Mouse (Mus musculus) Patski (cell line): ENCODE results near the gene Tns2. TPM values are rescaled to one million over a fixed set of nuclear protein-coding genes. Genes with fewer than 3 reads are reported as not detected.

Experiments
- ATAC-seq: fragments of 100-300 bp; one replicate; pipeline ENCODE4 v1.8.0; 2021
- CTCF ChIA-PET: fragments of 350-600 bp; sonication (Branson Sonifier 250); formaldehyde crosslinking; loops from one replicate; lab custom pipeline; 2022; ENCODE audit warnings: inconsistent platforms; lab: Charles Lee
- POLR2A ChIA-PET: fragments of 350-600 bp; sonication (Branson Sonifier 250); formaldehyde crosslinking; loops from one replicate; lab custom pipeline; 2022; ENCODE audit warnings: antibody characterized with exemption, inconsistent platforms; lab: Charles Lee
- DNase-seq: peaks from one replicate; pipeline ENCODE4 v3.0.0-alpha.2; 2011; ENCODE audit warnings: low read depth, low spot score
- H3K27me3 ChIP-seq: fragments of 371-371 bp; one replicate; pipeline ENCODE4 v1.5.1; 2021
- CTCF ChIP-seq: fragments of 100-300 bp; IDR thresholded peaks from one replicate; pipeline ENCODE4 v1.5.1; 2021
- in situ Hi-C: fragments of 300-500 bp; cut with MboI; formaldehyde crosslinking; loops from 3 replicates; pipeline ENCODE4 v1.11.1; 2018; ENCODE audit warnings: low pct_unique_long_range_greater_than_20kb, mixed read lengths
- polyA plus RNA-seq: library from polyadenylated mRNA; unstranded; gene quantifications from one replicate; pipeline ENCODE4 v1.2.3, GENCODE M21; 2021

The Tns2 gene
- polyA plus RNA-seq, 1 experiment from 2014 or later = 53.6 TPM

DNA sequence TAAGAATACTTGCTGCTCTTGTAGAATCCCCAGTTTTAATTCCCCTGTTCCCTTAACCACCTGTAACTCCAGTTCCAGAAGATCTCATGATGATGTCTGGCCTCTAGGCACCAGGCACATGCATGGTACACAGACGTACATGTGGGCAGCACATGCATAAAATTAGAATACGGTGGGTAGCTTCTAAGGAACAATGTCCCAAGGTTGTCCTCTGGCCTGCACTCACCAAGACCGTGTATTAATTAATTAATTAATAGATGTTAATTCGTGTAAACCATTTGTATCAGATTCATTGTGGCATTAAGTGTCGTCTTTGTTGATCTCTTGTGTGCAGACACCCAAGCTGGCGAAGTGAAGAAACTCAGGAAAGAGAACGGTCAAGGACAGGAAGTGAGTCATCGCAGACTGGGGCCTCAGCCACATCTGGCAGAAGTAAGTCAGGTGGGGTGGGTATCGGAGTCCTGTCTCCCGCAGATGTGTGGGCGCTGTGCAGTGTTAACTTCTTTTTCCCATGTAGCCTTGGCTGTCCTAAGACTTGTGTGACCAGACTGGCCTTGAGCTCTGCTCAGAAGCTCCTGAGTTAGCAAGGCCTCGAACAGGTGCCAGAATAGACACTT, 9.0 kb upstream of the Tns2 start:
- ATAC-seq (no peak), DNase-seq (no peak)
- TF ChIP-seq CTCF = no peak
- POLR2A ChIA-PET = no interaction called here
- H3K27me3 ChIP-seq = no peaks in the 10 kb centered on the region
- in situ Hi-C loops = no loop called here
- CTCF ChIA-PET = interaction anchor here (1.2 to 3.5 kb wide), 5 partner anchors 9 to 133 kb away, joined by 3 to 19 read pairs (median 4); partner anchors contain the start of gene Tns2

DNA sequence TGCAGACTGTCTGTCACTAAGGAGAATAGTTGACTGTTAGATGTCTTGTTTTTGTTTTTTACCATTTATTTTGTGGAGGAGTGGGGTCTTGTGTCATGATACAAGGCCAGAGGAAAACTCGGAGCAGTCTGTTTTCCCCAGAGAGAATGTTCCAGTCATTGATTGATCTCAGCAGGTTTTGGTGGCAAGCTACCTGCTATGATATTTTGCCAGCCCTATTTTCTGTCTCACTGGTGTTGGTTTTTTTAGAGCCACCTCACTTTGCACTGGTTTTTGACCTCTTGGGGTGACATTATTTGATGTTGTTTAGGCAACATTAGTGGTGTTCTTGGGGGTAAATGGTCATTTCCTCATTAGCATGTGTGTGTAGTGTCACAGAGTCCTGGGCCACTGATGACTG, 8.5 kb upstream of the Tns2 start:
- POLR2A ChIA-PET = no interaction called here
- no peak for TF ChIP-seq CTCF
- no peak for ATAC-seq

DNA sequence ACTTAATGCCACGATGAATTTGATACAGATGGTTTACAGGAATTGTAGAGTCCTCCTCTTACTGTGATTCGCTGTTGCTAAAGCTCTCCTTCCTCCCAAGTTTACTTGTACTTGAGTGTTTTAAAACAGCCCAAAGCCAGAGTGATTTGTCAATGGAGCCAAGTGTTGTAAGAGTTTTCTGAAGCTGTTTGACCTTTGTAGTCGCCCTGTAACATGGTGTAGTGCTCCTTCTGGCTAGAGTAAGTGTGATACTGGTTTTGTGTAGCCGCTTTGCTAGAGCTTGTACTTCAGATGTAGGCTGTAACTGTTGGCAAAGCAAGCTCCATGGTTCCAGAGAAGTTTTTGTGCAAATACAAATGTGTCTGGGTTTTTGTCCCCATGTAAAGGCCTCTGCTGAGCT, 8.0 kb upstream of the Tns2 start:
- no peak for TF ChIP-seq CTCF
- ChIA-PET POLR2A (no interaction called here), CTCF (interaction anchor here (1.6 to 3.5 kb wide), 5 partner anchors 8 to 27 kb away, joined by 4 to 19 read pairs (median 7); partner anchors contain the start of gene Tns2)
- no peak for ATAC-seq
- in situ Hi-C loops = no loop called here
- DNase-seq = no peak
- H3K27me3 ChIP-seq = no peaks in the 10 kb centered on the region

More for the DNA sequence above, 8.5 kb upstream of the Tns2 start:
- H3K27me3 ChIP-seq = no peaks in the 10 kb centered on the region
- DNase-seq = no peak
- CTCF ChIA-PET = interaction anchor here (1.2 to 3.5 kb wide), 5 partner anchors 9 to 132 kb away, joined by 3 to 19 read pairs (median 4); partner anchors contain the start of gene Tns2
- in situ Hi-C loops = no loop called here

DNA sequence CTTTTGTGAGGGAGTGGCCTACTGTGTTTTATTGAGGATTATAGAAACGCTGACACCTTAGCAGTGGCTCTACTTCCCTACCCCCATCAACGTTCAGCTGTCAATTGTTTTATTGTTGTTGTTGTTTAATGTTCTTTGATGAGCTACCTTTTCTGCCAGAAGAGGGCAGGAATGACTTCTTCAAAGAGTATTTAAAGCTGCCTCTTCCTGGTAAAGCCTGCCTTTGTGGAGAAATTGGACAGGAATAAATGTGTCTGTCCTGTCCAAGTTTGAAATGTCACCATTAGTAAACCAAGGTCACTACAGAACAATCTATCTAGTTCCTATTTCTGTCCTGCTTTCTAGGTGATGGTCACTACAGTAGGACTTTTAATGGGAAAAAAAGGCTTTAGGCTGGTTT, 6.1 kb upstream of the Tns2 start:
- ChIA-PET POLR2A (interaction anchor here (0.6 kb wide), 1 partner anchor 275 kb away, joined by 3 read pairs; no protein-coding TSS in a partner anchor), CTCF (interaction anchor here (1.2 to 2.6 kb wide), 3 partner anchors 14 to 17 kb away, joined by 3 to 7 read pairs (median 6); no protein-coding TSS in a partner anchor)
- in situ Hi-C loops = no loop called here
- DNase-seq = no peak
- H3K27me3 ChIP-seq = no peaks in the 10 kb centered on the region
- no peak for TF ChIP-seq CTCF
- no peak for ATAC-seq

DNA sequence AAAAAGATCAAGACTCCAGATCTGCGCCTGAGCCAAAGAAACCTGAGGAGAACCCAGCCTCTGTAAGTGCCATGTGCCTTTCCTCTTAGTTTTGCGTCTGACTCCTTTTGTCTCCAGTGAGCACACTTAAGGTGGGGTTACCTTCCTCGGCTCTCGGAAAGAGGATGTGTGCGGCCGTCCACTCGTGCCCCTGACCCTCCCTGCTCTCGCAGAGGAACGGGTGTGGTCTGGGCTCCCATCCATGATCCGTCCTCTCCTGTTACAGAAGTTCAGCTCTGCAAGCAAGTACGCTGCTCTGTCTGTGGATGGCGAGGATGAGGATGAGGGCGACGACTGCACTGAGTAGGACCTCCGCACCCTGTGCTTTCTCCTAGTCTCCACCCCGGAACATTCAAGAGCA, 5.2 kb upstream of the Tns2 start:
- in situ Hi-C loops = no loop called here
- ATAC-seq (no peak), DNase-seq (no peak)
- ChIA-PET POLR2A (interaction anchor here (0.6 to 1.1 kb wide), 2 partner anchors 12 to 205 kb away, joined by 3 read pairs; no protein-coding TSS in a partner anchor), CTCF (interaction anchor here (1.5 to 2.6 kb wide), 2 partner anchors 13 to 14 kb away, joined by 6 to 7 read pairs; no protein-coding TSS in a partner anchor)
- no peak for TF ChIP-seq CTCF
- no peaks in the 10 kb centered on the region for H3K27me3 ChIP-seq

DNA sequence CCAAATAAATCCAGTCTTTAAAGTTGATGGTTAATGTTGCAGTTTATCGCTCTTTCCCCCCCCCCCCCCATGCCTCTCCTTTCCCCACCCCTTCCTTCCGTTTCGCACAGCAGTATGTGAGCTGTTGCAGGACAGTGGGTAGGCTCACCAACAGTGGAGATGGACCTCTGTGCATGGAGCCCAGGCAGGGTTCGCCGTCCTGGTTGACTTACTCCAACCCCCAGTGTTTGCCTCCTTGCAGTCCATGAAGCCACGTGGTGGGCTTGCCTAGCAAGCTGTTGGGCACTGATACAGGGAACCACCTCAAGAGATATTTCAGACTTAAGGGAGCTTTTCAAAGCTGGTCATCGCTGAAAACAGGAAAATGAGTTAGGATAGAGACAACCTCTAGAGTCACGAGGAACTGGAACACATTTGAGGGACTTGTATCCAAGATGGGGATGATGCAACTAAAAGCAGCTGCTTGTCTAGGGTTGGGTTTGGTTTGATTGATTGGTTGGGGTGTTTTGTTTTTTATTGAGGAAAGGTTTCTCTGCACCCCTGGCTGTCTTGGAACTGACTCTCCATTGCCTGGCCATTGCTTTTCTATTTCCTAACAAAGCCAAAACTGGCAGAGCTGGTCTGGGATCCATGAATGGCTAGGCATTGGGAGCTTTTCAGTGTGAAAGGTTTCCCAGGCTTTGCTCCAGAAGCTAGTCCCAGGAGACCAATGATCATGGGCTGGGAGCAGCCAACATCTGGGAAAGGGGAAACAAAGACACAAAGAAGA, 2.9 kb upstream of the Tns2 start:
- H3K27me3 ChIP-seq = no peaks in the 10 kb centered on the region
- in situ Hi-C loops = no loop called here
- CTCF ChIA-PET = interaction anchor here (1.1 to 2.6 kb wide), 4 partner anchors 10 to 49 kb away, joined by 3 to 12 read pairs (median 4); no protein-coding TSS in a partner anchor
- DNase-seq = no peak
- ATAC-seq = no peak
- no peak for TF ChIP-seq CTCF
- POLR2A ChIA-PET = no interaction called here

DNA sequence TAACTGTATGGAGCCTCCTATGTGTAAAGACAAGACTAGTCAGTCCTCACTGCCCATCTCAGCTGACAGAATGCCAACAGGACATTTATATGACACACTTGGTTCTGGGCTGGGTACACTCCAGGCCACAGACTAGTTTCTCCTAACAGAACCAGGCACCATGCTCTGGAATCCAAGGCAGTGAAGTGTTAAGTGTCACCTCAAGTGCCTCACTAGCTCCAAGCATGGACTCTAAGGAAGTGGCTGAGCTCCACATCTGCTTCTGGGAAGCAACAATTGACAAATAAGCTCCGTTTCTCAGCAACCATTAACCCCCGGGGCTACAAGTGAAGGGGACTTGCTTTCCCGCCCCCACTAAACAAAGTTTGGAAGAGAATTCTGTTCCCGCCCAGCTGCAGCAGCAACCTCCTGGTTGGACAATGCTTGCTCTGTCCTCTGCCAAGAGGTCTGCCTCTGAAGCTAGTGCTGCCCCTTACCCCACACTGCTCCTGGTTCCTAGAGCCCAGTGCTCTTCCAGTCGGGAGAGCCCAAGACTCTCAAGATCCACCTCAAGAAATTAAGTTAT, 2.1 kb upstream of the Tns2 start:
- in situ Hi-C loops = no loop called here
- no peak for DNase-seq
- ChIA-PET POLR2A (no interaction called here), CTCF (interaction anchor here (1.1 to 2.6 kb wide), 5 partner anchors 10 to 48 kb away, joined by 3 to 12 read pairs (median 3); no protein-coding TSS in a partner anchor)
- ATAC-seq = no peak
- H3K27me3 ChIP-seq = no peaks in the 10 kb centered on the region
- TF ChIP-seq CTCF = no peak

DNA sequence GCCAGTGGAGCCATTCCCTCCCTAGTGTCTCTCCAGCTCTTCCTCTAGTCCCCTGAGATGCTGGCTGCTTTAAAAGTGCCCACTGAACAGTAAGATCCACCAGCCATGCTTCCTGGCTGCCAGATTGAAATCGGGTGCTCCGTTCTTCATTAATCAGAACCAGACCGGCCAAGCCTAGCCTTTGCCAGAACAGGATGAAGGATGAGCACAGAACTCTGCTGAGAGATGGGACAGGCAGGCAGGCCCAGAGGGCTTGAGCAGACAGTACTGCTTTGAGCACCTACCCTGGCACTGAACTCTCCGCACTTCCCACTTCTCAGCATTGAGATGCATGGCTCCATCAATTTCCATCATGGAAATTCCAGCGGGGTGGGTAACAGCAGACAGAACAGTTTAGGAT, 953 bp upstream of the Tns2 start:
- ATAC-seq (no peak), DNase-seq (no peak)
- CTCF ChIA-PET = interaction anchor here (1.4 to 2.6 kb wide), 5 partner anchors 8 to 23 kb away, joined by 3 to 12 read pairs (median 6); no protein-coding TSS in a partner anchor
- POLR2A ChIA-PET = interaction anchor here (1.1 kb wide), 1 partner anchor 58 kb away, joined by 4 read pairs; no protein-coding TSS in a partner anchor
- TF ChIP-seq CTCF = no peak
- in situ Hi-C loops = no loop called here
- H3K27me3 ChIP-seq = no peaks in the 10 kb centered on the region

DNA sequence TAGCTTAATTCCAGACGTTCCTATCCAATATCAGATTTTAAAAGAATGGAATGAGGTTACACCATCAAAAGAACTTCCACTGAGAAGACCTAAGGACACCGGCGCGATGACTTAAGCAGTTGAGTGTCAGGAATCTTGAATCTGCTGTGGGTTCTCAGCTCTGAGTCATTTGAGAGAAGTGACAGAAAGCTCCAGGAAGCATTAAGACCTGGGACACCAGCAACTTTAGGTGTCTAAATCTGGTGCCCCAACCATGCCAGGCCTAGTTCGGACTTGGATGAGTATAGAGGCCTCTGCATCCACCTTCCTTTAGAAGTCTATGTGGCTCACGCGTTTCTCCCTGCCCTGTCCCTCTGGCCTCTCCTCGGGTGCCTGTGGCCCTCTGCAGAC, 447 bp upstream of the Tns2 start:
- DNase-seq (no peak), ATAC-seq (peak; percentile 0)
- in situ Hi-C loops = no loop called here
- POLR2A ChIA-PET = interaction anchor here (1.1 kb wide), 1 partner anchor 57 kb away, joined by 4 read pairs; no protein-coding TSS in a partner anchor
- no peak for TF ChIP-seq CTCF
- no peaks in the 10 kb centered on the region for H3K27me3 ChIP-seq
- CTCF ChIA-PET = interaction anchor here (1.0 to 2.6 kb wide), 12 partner anchors 8 to 55 kb away, joined by 3 to 12 read pairs (median 4); no protein-coding TSS in a partner anchor
